Mouse (Mus musculus) heart, postnatal 0 days (tissue): ENCODE data around the gene Pcsk6.

Experiments
- CTCF ChIP-seq: IDR thresholded peaks from 2 replicates; pipeline ENCODE4 v1.5.1; 2016; ENCODE audit warnings: antibody characterized with exemption, control low read depth, low read depth
- EP300 ChIP-seq: IDR thresholded peaks from 2 replicates; pipeline ENCODE4 v1.6.1; 2016; ENCODE audit warnings: antibody characterized with exemption, low read depth

- TF ChIP-seq CTCF (no peak), EP300 (no peak)
These were observed 8.7 kb downstream of the Pcsk6 start for GRCm38 (mm10) chr7:65870227-65870626.
